Mouse (Mus musculus): ENCODE results near the gene 1600012H06Rik. TPM values are rescaled to one million over a fixed set of nuclear protein-coding genes. Genes with fewer than 3 reads are reported as not detected.
"Not testable (repeated sequence)": the region's sequence is repeated elsewhere in the genome, so short reads cannot be mapped to it uniquely, and the experiment has no call there.

The 1600012H06Rik gene
- polyA plus RNA-seq, 1 experiment from 2014 or later: 40.8 TPM

- Histone ChIP-seq H3K4me2 (replicated peaks; ENCODE audit: low read depth) (no peak overlapping the region), H3K27me3 (replicated peaks; ENCODE audit: control insufficient read depth, insufficient read depth, low read length) (no peaks in the 10 kb centered on the region), H3K4me3 (ENCODE audit: low read depth, low read length) (no peak overlapping the region), H3K36me3 (ENCODE audit: control insufficient read depth, insufficient read depth) (no peaks in the 10 kb centered on the region), H3K9me3 (ENCODE audit: control insufficient read depth) (no peaks in the 10 kb centered on the region), H3K27ac (ENCODE audit: low read depth, low read length) (no peak overlapping the region), H3K4me1 (replicated peaks; ENCODE audit: control insufficient read depth, insufficient read depth, low read length) (no peaks in the 10 kb centered on the region), H3K9ac (ENCODE audit: low read depth, low read length) (no peak overlapping the region)
- no peak for ATAC-seq
- WGBS: 80% methylated on average over 8 of the region's 8 CpGs
- TF ChIP-seq CTCF (IDR thresholded peaks at IDR 0.05; ENCODE audit: low read depth): no peak
Measured at GRCm38 (mm10) chr17:14917866-14918265, 25.1 kb upstream of the 1600012H06Rik start.

GRCm38 (mm10) chr17:14921582-14921981 is 21.4 kb upstream of the 1600012H06Rik start:
- ATAC-seq: no peak
- no peak overlapping the region for H3K4me3 ChIP-seq (ENCODE audit: low read depth, low read length)
- H3K4me2 ChIP-seq (replicated peaks; ENCODE audit: low read depth): no peak overlapping the region
- H3K9me3 ChIP-seq (ENCODE audit: control insufficient read depth): no peaks in the 10 kb centered on the region
- H3K27me3 ChIP-seq (replicated peaks; ENCODE audit: control insufficient read depth, insufficient read depth, low read length): no peaks in the 10 kb centered on the region
- no peaks in the 10 kb centered on the region for H3K36me3 ChIP-seq (ENCODE audit: control insufficient read depth, insufficient read depth)
- TF ChIP-seq CTCF (IDR thresholded peaks at IDR 0.05; ENCODE audit: low read depth): no peak
- no peak overlapping the region for H3K9ac ChIP-seq (ENCODE audit: low read depth, low read length)
- WGBS: 55% methylated on average over 6 of the region's 6 CpGs
- H3K27ac ChIP-seq (ENCODE audit: low read depth, low read length): no peak overlapping the region
- H3K4me1 ChIP-seq (replicated peaks; ENCODE audit: control insufficient read depth, insufficient read depth, low read length): no peaks in the 10 kb centered on the region

GRCm38 (mm10) chr17:14927644-14928218 is 15.3 kb upstream of the 1600012H06Rik start:
- Histone ChIP-seq H3K36me3 (ENCODE audit: control insufficient read depth, insufficient read depth) (no peaks in the 10 kb centered on the region), H3K27me3 (replicated peaks; ENCODE audit: control insufficient read depth, insufficient read depth, low read length) (no peaks in the 10 kb centered on the region), H3K9ac (ENCODE audit: low read depth, low read length) (no peak overlapping the region), H3K4me3 (ENCODE audit: low read depth, low read length) (no peak overlapping the region), H3K4me2 (replicated peaks; ENCODE audit: low read depth) (no peak overlapping the region), H3K4me1 (replicated peaks; ENCODE audit: control insufficient read depth, insufficient read depth, low read length) (no peaks in the 10 kb centered on the region), H3K27ac (ENCODE audit: low read depth, low read length) (no peak overlapping the region), H3K9me3 (ENCODE audit: control insufficient read depth) (no peaks in the 10 kb centered on the region)
- WGBS: 78% methylated on average over 8 of the region's 8 CpGs
- no peak for TF ChIP-seq CTCF (IDR thresholded peaks at IDR 0.05; ENCODE audit: low read depth)
- no peak for ATAC-seq

DNA sequence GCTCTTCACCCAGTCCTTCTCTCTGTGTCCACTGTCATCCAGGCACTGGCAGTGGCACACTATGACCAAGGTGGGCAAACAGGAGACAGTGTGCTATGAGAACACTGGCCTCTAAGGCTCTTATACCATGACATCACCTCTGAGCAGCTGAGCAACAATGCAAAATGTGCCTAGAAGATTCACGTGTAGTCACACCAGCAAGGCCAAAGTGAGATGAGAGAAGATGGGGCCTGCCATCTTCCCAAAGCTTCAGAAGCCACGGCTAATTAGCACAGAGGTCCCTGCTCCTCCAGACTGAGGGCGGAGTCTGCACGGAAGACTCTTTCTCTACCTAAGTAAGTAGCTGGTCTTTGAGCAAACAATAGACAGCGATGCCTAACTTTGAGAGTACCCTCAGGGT is 14.4 kb upstream of the 1600012H06Rik start:
- TF ChIP-seq CTCF (IDR thresholded peaks at IDR 0.05; ENCODE audit: low read depth): no peak
- no peak overlapping the region for H3K4me2 ChIP-seq (replicated peaks; ENCODE audit: low read depth)

DNA sequence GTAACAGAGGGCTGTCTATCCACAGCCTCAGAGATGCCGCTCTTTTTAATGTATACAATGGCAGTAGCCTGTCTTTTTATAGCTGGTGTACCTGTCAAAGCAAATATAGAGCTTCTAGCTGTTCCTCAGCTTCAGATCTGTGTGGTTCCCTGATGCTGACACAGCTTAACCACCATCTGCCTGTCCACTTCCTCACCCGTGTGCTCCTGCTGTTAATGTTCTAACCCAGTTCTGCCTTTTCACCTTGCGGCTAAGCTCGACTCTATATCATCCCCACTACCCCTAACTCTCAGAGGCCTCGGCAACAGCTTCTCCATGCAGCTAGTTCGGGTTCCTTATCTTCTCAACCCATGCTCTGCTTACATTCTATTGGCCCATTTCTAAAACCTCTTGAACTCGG is 12.3 kb upstream of the 1600012H06Rik start:
- Histone ChIP-seq H3K4me2 (replicated peaks; ENCODE audit: low read depth) (no peak overlapping the region), H3K27ac (ENCODE audit: low read depth, low read length) (no peak overlapping the region), H3K27me3 (replicated peaks; ENCODE audit: control insufficient read depth, insufficient read depth, low read length) (no peaks in the 10 kb centered on the region), H3K36me3 (ENCODE audit: control insufficient read depth, insufficient read depth) (no peaks in the 10 kb centered on the region), H3K4me3 (ENCODE audit: low read depth, low read length) (no peak overlapping the region), H3K9me3 (ENCODE audit: control insufficient read depth) (no peaks in the 10 kb centered on the region), H3K9ac (ENCODE audit: low read depth, low read length) (no peak overlapping the region), H3K4me1 (replicated peaks; ENCODE audit: control insufficient read depth, insufficient read depth, low read length) (no peaks in the 10 kb centered on the region)
- no peak for ATAC-seq
- WGBS: 78% methylated on average over 7 of the region's 7 CpGs
- TF ChIP-seq CTCF (IDR thresholded peaks at IDR 0.05; ENCODE audit: low read depth): no peak

More for the DNA sequence above, 14.4 kb upstream of the 1600012H06Rik start:
- no peak overlapping the region for H3K9ac ChIP-seq (ENCODE audit: low read depth, low read length)
- no peak for ATAC-seq
- H3K36me3 ChIP-seq (ENCODE audit: control insufficient read depth, insufficient read depth): no peaks in the 10 kb centered on the region
- no peak overlapping the region for H3K4me3 ChIP-seq (ENCODE audit: low read depth, low read length)
- H3K27me3 ChIP-seq (replicated peaks; ENCODE audit: control insufficient read depth, insufficient read depth, low read length): no peaks in the 10 kb centered on the region
- H3K4me1 ChIP-seq (replicated peaks; ENCODE audit: control insufficient read depth, insufficient read depth, low read length): no peaks in the 10 kb centered on the region
- H3K9me3 ChIP-seq (ENCODE audit: control insufficient read depth): no peaks in the 10 kb centered on the region
- 64% methylated on average over 5 of the region's 5 CpGs for WGBS
- H3K27ac ChIP-seq (ENCODE audit: low read depth, low read length): no peak overlapping the region

- ATAC-seq: no peak
- WGBS: 82% methylated on average over 5 of the region's 5 CpGs
- Histone ChIP-seq H3K9ac (ENCODE audit: low read depth, low read length) (no peak overlapping the region), H3K4me1 (replicated peaks; ENCODE audit: control insufficient read depth, insufficient read depth, low read length) (no peaks in the 10 kb centered on the region), H3K4me3 (ENCODE audit: low read depth, low read length) (no peak overlapping the region), H3K36me3 (ENCODE audit: control insufficient read depth, insufficient read depth) (no peaks in the 10 kb centered on the region), H3K9me3 (ENCODE audit: control insufficient read depth) (no peaks in the 10 kb centered on the region), H3K4me2 (replicated peaks; ENCODE audit: low read depth) (no peak overlapping the region), H3K27me3 (replicated peaks; ENCODE audit: control insufficient read depth, insufficient read depth, low read length) (no peaks in the 10 kb centered on the region), H3K27ac (ENCODE audit: low read depth, low read length) (no peak overlapping the region)
- TF ChIP-seq CTCF (IDR thresholded peaks at IDR 0.05; ENCODE audit: low read depth): no peak
Measured at GRCm38 (mm10) chr17:14931469-14931868, 11.5 kb upstream of the 1600012H06Rik start.

- H3K36me3 ChIP-seq (ENCODE audit: control insufficient read depth, insufficient read depth); H3K4me3 ChIP-seq (ENCODE audit: low read depth, low read length); H3K4me1 ChIP-seq (replicated peaks; ENCODE audit: control insufficient read depth, insufficient read depth, low read length); ATAC-seq; H3K4me2 ChIP-seq (replicated peaks; ENCODE audit: low read depth); H3K27me3 ChIP-seq (replicated peaks; ENCODE audit: control insufficient read depth, insufficient read depth, low read length); H3K9me3 ChIP-seq (ENCODE audit: control insufficient read depth); H3K27ac ChIP-seq (ENCODE audit: low read depth, low read length); H3K9ac ChIP-seq (ENCODE audit: low read depth, low read length): not testable (repeated sequence)
- 55% methylated on average over 14 of the region's 14 CpGs for WGBS
Measured at GRCm38 (mm10) chr17:14935280-14935679, 7.7 kb upstream of the 1600012H06Rik start.
